Mouse (Mus musculus) erythroblast, embryonic 14.5 days (primary cell): ENCODE measurements around the gene Pdzph1. TPM values are rescaled to one million over a fixed set of nuclear protein-coding genes. Genes with fewer than 3 reads are reported as not detected.

ENCODE experiments used
- H3K27me3 ChIP-seq: 2 replicates; pipeline ENCODE4 v1.6.1; 2012; ENCODE audit warnings: inconsistent platforms; ENCODE audit not compliant: control insufficient read depth
- H3K36me3 ChIP-seq: 2 replicates; pipeline ENCODE4 v1.6.1; 2012; ENCODE audit warnings: mild to moderate bottlenecking, inconsistent platforms; ENCODE audit not compliant: control insufficient read depth
- H3K4me1 ChIP-seq: 2 replicates; pipeline ENCODE4 v1.6.1; 2012; ENCODE audit warnings: inconsistent platforms; ENCODE audit not compliant: control insufficient read depth
- H3K4me3 ChIP-seq: replicated peaks from 2 replicates; pipeline ENCODE3; 2012; ENCODE audit warnings: moderate library complexity, mild to moderate bottlenecking, inconsistent platforms
- H3K9me3 ChIP-seq: 2 replicates; pipeline ENCODE4 v1.6.1; 2012; ENCODE audit warnings: low read length, inconsistent platforms, mixed read lengths; ENCODE audit not compliant: control insufficient read depth
- GATA1 ChIP-seq: IDR thresholded peaks from 2 replicates; pipeline ENCODE4 v1.6.1; 2012; ENCODE audit warnings: low read length, inconsistent platforms, mixed read lengths
- TAL1 ChIP-seq: IDR thresholded peaks from 3 replicates; pipeline ENCODE4 v1.6.1; 2012; ENCODE audit warnings: low read length, inconsistent platforms, mixed read lengths
- polyA plus RNA-seq: library from polyadenylated mRNA; stranded (reverse); fragments of >175 nt; gene quantifications from 2 replicates; pipeline ENCODE4 v1.2.3, GENCODE M21; 2012

Gene Pdzph1
- polyA plus RNA-seq, 1 experiment: not detected

- Histone ChIP-seq H3K9me3 (no peaks in the 10 kb centered on the region), H3K4me3 (no peak overlapping the region), H3K36me3 (no peaks in the 10 kb centered on the region), H3K4me1 (no peaks in the 10 kb centered on the region), H3K27me3 (no peaks in the 10 kb centered on the region)
- TF ChIP-seq GATA1 (no peak), TAL1 (no peak)
These were observed 85.2 kb downstream of the Pdzph1 start for GRCm38 (mm10) chr17:58906001-58906400.

GRCm38 (mm10) chr17:58891488-58892210 lies 99.5 kb downstream of the Pdzph1 start:
- TF ChIP-seq GATA1 (no peak), TAL1 (no peak)
- Histone ChIP-seq H3K4me1 (no peaks in the 10 kb centered on the region), H3K9me3 (no peaks in the 10 kb centered on the region), H3K27me3 (no peaks in the 10 kb centered on the region), H3K4me3 (no peak overlapping the region), H3K36me3 (no peaks in the 10 kb centered on the region)

GRCm38 (mm10) chr17:58889905-58890645 lies 101.1 kb downstream of the Pdzph1 start:
- TF ChIP-seq GATA1: no peak
- TF ChIP-seq TAL1: no peak
- Histone ChIP-seq H3K4me1 (no peaks in the 10 kb centered on the region), H3K36me3 (no peaks in the 10 kb centered on the region), H3K4me3 (no peak overlapping the region), H3K9me3 (no peaks in the 10 kb centered on the region), H3K27me3 (no peaks in the 10 kb centered on the region)

GRCm38 (mm10) chr17:58884393-58884792 lies 106.8 kb downstream of the Pdzph1 start:
- Histone ChIP-seq H3K4me3 (no peak overlapping the region), H3K27me3 (no peaks in the 10 kb centered on the region), H3K4me1 (no peaks in the 10 kb centered on the region), H3K36me3 (no peaks in the 10 kb centered on the region), H3K9me3 (no peaks in the 10 kb centered on the region)
- TF ChIP-seq TAL1 (no peak), GATA1 (no peak)

- H3K4me1 ChIP-seq: no peaks in the 10 kb centered on the region
These were observed 117.8 kb downstream of the Pdzph1 start for GRCm38 (mm10) chr17:58873356-58873755.

GRCm38 (mm10) chr17:58870795-58871194 lies 120.4 kb downstream of the Pdzph1 start:
- no peak overlapping the region for H3K4me3 ChIP-seq
- no peaks in the 10 kb centered on the region for H3K27me3 ChIP-seq
- TF ChIP-seq TAL1: no peak
- TF ChIP-seq GATA1: no peak
- no peaks in the 10 kb centered on the region for H3K36me3 ChIP-seq
- H3K9me3 ChIP-seq: no peaks in the 10 kb centered on the region
- no peaks in the 10 kb centered on the region for H3K4me1 ChIP-seq

More at GRCm38 (mm10) chr17:58873356-58873755, 117.8 kb downstream of the Pdzph1 start:
- no peak overlapping the region for H3K4me3 ChIP-seq
- TF ChIP-seq TAL1: no peak
- no peak for TF ChIP-seq GATA1
- no peaks in the 10 kb centered on the region for H3K9me3 ChIP-seq
- H3K36me3 ChIP-seq: no peaks in the 10 kb centered on the region
- H3K27me3 ChIP-seq: no peaks in the 10 kb centered on the region

Other genes with a start within 250 kb of the Pdzph1 start
- gene Nudt12, start 22.0 kb upstream of the Pdzph1 start, polyA plus RNA-seq: 0.03 and 0.19 TPM in 2 replicates